Mouse (Mus musculus) kidney, adult 8-10 months (tissue): ENCODE measurements around the gene Casp14.
"Not testable (repeated sequence)": the region's sequence is repeated elsewhere in the genome, so short reads cannot be mapped to it uniquely, and the experiment has no call there.

Source experiments
- DNase-seq, 2 experiments: peaks; one replicate each; pipeline ENCODE4 v3.0.0; 2022

Gene Casp14

GRCm38 (mm10) chr10:78666696-78667095 is 51.4 kb downstream of the Casp14 start:
- DNase-seq, result not testable (repeated sequence)

GRCm38 (mm10) chr10:78664546-78664945 is 53.5 kb downstream of the Casp14 start:
- no peak for DNase-seq
